Mouse (Mus musculus) intestine, embryonic 15.5 days (tissue): ENCODE results near the gene Scn2b. TPM values are rescaled to one million over a fixed set of nuclear protein-coding genes. Genes with fewer than 3 reads are reported as not detected.

Experiments used
- ATAC-seq: fragments of 200-750 bp; cut with Nextera tagmentation; 2 replicates; pipeline ENCODE4 v1.8.0; 2017; ENCODE audit warnings: moderate TSS enrichment, moderate library complexity
- H3K27ac ChIP-seq: fragments of 300-500 bp; sonication (generic); 2 replicates; pipeline ENCODE4 v1.5.1; 2015; ENCODE audit warnings: mild to moderate bottlenecking, inconsistent platforms
- H3K27me3 ChIP-seq: fragments of 300-500 bp; sonication (generic); replicated peaks from 2 replicates; pipeline ENCODE4 v1.6.1; 2015; ENCODE audit warnings: inconsistent platforms
- H3K36me3 ChIP-seq: fragments of 300-500 bp; sonication (generic); 2 replicates; pipeline ENCODE4 v1.6.1; 2015; ENCODE audit warnings: inconsistent platforms
- H3K4me1 ChIP-seq: fragments of 300-500 bp; sonication (generic); replicated peaks from 2 replicates; pipeline ENCODE4 v1.6.1; 2015; ENCODE audit warnings: inconsistent platforms
- H3K4me2 ChIP-seq: fragments of 300-500 bp; sonication (generic); replicated peaks from 2 replicates; pipeline ENCODE4 v1.6.1; 2015; ENCODE audit warnings: mild to moderate bottlenecking, inconsistent platforms
- H3K4me3 ChIP-seq: fragments of 300-500 bp; sonication (generic); replicated peaks from 2 replicates; pipeline ENCODE4 v1.5.1; 2015; ENCODE audit warnings: inconsistent platforms
- H3K9ac ChIP-seq: fragments of 300-500 bp; sonication (generic); 2 replicates; pipeline ENCODE4 v1.6.1; 2015; ENCODE audit warnings: inconsistent platforms
- H3K9me3 ChIP-seq: fragments of 300-500 bp; sonication (generic); 2 replicates; pipeline ENCODE4 v1.6.1; 2016; ENCODE audit warnings: inconsistent platforms
- WGBS: fragments of 180-500 bp; shearing (Covaris S2); methylation state at CpG from one replicate; pipeline ENCODE4 v1.1.7; 2015; 5-methylcytosine and 5-hydroxymethylcytosine counted together
- polyA plus RNA-seq: library from polyadenylated mRNA; unstranded; fragments of >200 nt; fragmentation: Nextera tagmentation; extraction: Ambion mirVana; gene quantifications from 2 replicates; pipeline ENCODE4 v1.2.1, GENCODE M21; 2015

Gene Scn2b
- 2.7 and 3.0 TPM in 2 replicates for polyA plus RNA-seq

- Histone ChIP-seq H3K36me3 (no peaks in the 10 kb centered on the region), H3K9ac (peak within 1 kb of the TSS; percentile 53), H3K4me1 (peaks cover 24% of the 10 kb centered on the region), H3K4me3 (peak within 1 kb of the TSS; percentile 50), H3K27ac (peak within 1 kb of the TSS; percentile 60; the same call in 1 of the 2 replicates), H3K9me3 (no peaks in the 10 kb centered on the region), H3K27me3 (no peaks in the 10 kb centered on the region), H3K4me2 (peak within 1 kb of the TSS; percentile 62)
- no peak for ATAC-seq
- WGBS: 2% methylated on average over 13 of the region's 13 CpGs
These were observed at the start of gene Scn2b for GRCm38 (mm10) chr9:45117741-45118431. Scn2b (plus strand) TSS chr9:45117782.

DNA sequence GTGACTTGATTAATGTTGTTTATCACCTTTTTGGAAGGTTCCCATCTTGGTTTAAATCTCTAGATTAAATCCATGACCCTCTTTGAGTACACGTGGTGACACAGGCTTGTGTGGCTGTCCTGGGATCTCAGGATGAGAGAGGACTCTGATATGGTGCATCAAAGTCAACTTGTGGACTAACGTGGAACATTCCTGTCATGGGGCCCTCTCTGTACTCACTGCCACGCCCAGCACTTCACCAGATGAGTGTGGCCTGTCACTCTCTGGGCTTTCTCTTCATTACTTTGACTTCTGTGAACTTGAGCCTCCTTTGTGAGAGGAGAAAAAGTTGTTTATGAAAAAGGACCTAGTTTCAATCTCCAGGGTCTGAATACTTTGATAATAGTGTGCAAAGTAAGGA lies 45.8 kb upstream of the Scn2b start:
- Histone ChIP-seq H3K9ac (no peak overlapping the region), H3K36me3 (no peaks in the 10 kb centered on the region), H3K27ac (no peak overlapping the region), H3K4me2 (no peak overlapping the region), H3K9me3 (no peaks in the 10 kb centered on the region), H3K27me3 (no peaks in the 10 kb centered on the region), H3K4me1 (no peaks in the 10 kb centered on the region), H3K4me3 (no peak overlapping the region)
- 51% methylated on average over 3 of the region's 3 CpGs for WGBS
- no peak for ATAC-seq

DNA sequence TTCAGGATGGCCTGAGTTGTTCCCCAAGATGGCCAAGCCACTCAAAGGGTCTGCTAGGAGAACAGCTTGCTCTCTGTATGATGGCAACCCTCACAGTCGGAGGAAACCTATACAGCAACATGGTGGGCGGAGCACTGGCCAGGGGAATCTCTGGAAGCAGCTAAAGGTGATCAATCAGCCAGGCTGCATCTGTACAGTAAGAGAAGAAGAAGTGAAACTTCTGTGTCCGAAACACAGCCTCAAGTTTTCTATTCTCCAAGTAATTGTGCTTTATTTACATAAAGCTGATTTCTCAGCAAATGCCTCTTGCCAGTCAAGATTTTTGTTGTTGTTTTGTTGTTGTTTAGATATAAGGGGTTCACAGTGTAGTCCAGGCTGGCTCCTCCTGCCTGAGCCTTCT lies 39.7 kb upstream of the Scn2b start:
- 70% methylated on average over 3 of the region's 3 CpGs for WGBS
- no peaks in the 10 kb centered on the region for H3K4me1 ChIP-seq

DNA sequence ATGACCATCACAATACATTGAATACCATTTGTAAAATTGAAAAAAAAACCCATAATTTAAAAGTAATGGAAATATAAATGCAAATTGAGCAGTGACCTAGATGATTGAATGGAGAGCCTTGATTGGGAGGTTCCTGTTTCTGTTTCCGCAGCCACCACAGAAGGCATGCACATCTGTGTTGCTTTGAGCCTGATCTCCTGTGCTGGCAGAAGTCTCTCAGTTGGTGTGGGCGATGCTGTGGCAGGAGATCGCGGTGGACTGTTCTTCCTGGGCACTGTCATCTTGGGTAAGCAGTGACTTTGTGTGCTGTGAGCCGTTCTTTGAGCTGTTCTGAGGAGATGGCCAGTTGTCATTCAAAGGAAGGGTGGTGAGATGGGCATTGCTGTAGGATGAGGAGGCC lies 38.6 kb upstream of the Scn2b start, which contains the start of gene Jaml:
Jaml (plus strand) TSS at position 173 of the 400 bp plus-strand sequence.
- Histone ChIP-seq H3K4me1 (no peaks in the 10 kb centered on the region), H3K9ac (no peak within 1 kb of the TSS), H3K27me3 (no peaks in the 10 kb centered on the region), H3K36me3 (no peaks in the 10 kb centered on the region), H3K4me2 (no peak within 1 kb of the TSS), H3K9me3 (no peaks in the 10 kb centered on the region), H3K4me3 (no peak within 1 kb of the TSS), H3K27ac (no peak within 1 kb of the TSS)
- WGBS: 85% methylated on average over 5 of the region's 5 CpGs
- no peak for ATAC-seq

More for the DNA sequence above, 39.7 kb upstream of the Scn2b start:
- Histone ChIP-seq H3K4me2 (no peak overlapping the region), H3K9ac (no peak overlapping the region), H3K36me3 (no peaks in the 10 kb centered on the region), H3K27me3 (no peaks in the 10 kb centered on the region), H3K9me3 (no peaks in the 10 kb centered on the region), H3K4me3 (no peak overlapping the region), H3K27ac (no peak overlapping the region)
- ATAC-seq: no peak

DNA sequence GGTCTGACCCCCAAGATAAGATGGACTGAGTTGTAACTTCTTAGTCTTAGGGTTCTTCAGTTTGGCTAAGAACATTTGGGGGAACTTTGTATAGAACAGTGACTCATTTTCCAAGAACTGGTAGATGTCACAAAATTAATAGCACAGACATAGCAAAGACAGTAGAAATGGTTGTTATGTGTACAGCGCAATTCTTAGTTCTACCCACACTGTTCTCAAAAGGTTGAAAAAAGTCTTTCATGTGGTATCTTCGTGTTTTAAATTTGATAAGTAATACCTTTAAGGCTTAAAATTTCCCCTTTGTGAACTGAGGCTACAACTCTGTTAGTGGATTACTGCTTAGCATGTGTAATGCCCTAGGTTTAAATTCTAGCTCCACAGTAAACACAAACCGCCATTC lies 34.5 kb upstream of the Scn2b start:
- Histone ChIP-seq H3K4me1 (no peaks in the 10 kb centered on the region), H3K4me3 (no peak overlapping the region), H3K36me3 (no peaks in the 10 kb centered on the region), H3K9ac (no peak overlapping the region), H3K27me3 (no peaks in the 10 kb centered on the region; the same call in 1 of the 2 replicates), H3K9me3 (no peaks in the 10 kb centered on the region), H3K4me2 (no peak overlapping the region), H3K27ac (no peak overlapping the region)
- WGBS: 90% methylated on average over 3 of the region's 3 CpGs
- no peak for ATAC-seq

- 67% methylated on average over 5 of the region's 5 CpGs for WGBS
- ATAC-seq: no peak
- H3K36me3 ChIP-seq: no peaks in the 10 kb centered on the region
These were observed 33.0 kb upstream of the Scn2b start for GRCm38 (mm10) chr9:45084556-45084955.

DNA sequence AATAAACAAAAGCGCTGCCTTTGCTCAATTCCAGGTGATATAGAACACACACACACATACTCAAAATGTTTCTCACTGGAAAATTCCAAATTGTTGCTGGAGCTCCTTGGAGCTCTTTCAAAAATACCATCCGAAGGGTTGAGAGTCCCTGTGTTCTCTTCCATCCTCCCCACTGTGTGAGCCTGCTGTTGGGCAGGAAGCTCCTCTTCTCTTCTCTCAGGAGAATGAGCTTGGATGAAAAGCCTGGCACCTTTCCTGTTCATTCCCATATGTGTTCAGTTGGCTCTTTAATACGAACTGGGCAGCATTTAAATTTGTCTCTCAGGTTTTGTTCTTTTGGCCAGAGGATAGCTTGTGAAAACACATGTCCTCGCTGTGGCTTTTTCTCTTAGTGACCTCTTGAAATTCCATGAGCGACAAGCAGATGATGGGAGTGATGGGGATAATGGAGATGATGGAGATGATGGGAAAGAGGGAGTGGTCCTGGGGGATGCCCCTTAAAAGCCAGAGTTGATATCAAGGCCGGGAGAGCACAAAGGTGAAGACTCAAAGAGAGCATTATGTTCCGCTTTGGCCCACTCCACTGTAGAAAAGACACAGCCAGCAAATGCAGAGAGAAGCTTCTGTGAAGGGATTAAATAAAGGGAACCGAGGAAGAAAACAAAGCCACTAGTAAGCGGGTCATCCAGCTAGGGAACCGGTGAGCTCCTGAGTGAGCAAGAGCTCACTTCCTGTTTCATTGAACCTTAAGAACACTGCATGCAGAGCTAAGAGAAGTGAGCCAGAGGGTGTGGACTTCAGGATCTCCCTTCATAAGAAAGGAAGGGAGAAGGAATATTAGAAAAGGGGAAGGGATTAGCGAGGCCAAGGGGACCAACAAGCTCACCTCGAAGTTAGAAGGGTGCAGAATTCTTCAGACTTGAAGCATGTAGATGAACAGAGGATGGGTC lies 31.6 kb upstream of the Scn2b start:
- no peaks in the 10 kb centered on the region for H3K4me1 ChIP-seq
- ATAC-seq: no peak
- no peak overlapping the region for H3K9ac ChIP-seq
- H3K4me2 ChIP-seq: no peak overlapping the region
- no peak overlapping the region for H3K4me3 ChIP-seq
- H3K9me3 ChIP-seq: no peaks in the 10 kb centered on the region
- WGBS: 79% methylated on average over 12 of the region's 12 CpGs
- no peaks in the 10 kb centered on the region; the same call in 1 of the 2 replicates for H3K27me3 ChIP-seq
- H3K36me3 ChIP-seq: no peaks in the 10 kb centered on the region
- no peak overlapping the region for H3K27ac ChIP-seq

More at GRCm38 (mm10) chr9:45084556-45084955, 33.0 kb upstream of the Scn2b start:
- Histone ChIP-seq H3K27ac (no peak overlapping the region), H3K9me3 (no peaks in the 10 kb centered on the region), H3K4me3 (no peak overlapping the region), H3K4me1 (no peaks in the 10 kb centered on the region), H3K27me3 (no peaks in the 10 kb centered on the region; the same call in 1 of the 2 replicates), H3K9ac (no peak overlapping the region), H3K4me2 (no peak overlapping the region)

- H3K27me3 ChIP-seq: no peaks in the 10 kb centered on the region; the same call in 1 of the 2 replicates
- H3K36me3 ChIP-seq: no peaks in the 10 kb centered on the region
- ATAC-seq: peak; percentile 47; the same call in 1 of the 2 replicates
- no peaks in the 10 kb centered on the region for H3K4me1 ChIP-seq
- H3K27ac ChIP-seq: no peak overlapping the region
- no peak overlapping the region for H3K9ac ChIP-seq
- H3K4me2 ChIP-seq: no peak overlapping the region
- no peaks in the 10 kb centered on the region for H3K9me3 ChIP-seq
- H3K4me3 ChIP-seq: no peak overlapping the region
These were observed 29.5 kb upstream of the Scn2b start for GRCm38 (mm10) chr9:45088040-45088439.

DNA sequence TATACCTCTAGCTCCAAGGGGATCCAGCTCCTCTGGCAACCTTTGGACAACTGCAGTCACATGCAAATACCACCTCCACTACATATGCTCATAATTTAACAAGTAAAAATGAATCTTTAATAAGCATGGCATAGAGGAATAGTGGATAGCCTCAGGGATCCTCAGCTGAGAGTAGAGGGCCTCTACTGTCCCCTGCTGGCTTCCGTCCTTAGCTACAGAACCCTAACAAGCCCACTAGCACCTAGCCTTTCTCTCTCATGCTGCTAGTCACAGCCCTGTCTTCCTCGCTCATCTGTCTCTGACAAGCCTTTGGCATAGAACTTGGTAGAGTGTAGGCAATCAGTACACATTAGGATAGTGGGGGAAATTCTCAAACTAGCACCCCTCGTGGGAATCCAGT lies 26.8 kb upstream of the Scn2b start:
- H3K27me3 ChIP-seq: no peaks in the 10 kb centered on the region; the same call in 1 of the 2 replicates
- H3K4me3 ChIP-seq: no peak overlapping the region
- ATAC-seq: no peak
- H3K4me2 ChIP-seq: no peak overlapping the region
- WGBS: 77% methylated on average over 3 of the region's 3 CpGs
- H3K4me1 ChIP-seq: no peaks in the 10 kb centered on the region
- no peaks in the 10 kb centered on the region for H3K36me3 ChIP-seq
- no peaks in the 10 kb centered on the region for H3K9me3 ChIP-seq
- H3K27ac ChIP-seq: no peak overlapping the region
- H3K9ac ChIP-seq: no peak overlapping the region

DNA sequence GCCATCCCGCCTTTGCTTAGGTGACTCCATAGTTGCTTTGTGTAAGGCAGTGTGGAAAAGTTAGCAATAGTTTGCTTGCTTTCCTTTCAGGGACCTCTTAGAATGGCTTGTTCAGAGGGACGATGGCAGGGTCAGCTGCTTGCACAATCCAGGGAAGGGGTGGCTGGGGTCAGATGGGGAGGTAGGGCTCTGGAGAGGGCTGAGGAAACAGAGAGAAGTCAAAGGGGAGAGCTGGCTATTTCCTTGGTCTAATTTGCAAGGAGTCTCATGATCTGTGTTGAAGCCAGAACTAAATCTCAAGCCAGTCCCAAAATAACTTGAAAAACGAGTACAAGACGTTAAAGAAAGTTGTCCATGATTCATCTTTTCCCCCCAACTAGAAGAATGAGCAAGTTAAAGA lies 24.9 kb upstream of the Scn2b start:
- no peaks in the 10 kb centered on the region for H3K36me3 ChIP-seq
- no peaks in the 10 kb centered on the region for H3K4me1 ChIP-seq
- no peak overlapping the region for H3K4me3 ChIP-seq
- no peak overlapping the region for H3K9ac ChIP-seq
- no peaks in the 10 kb centered on the region for H3K9me3 ChIP-seq
- no peak for ATAC-seq
- H3K27me3 ChIP-seq: no peaks in the 10 kb centered on the region; the same call in 1 of the 2 replicates
- WGBS: 60% methylated on average over 4 of the region's 4 CpGs
- no peak overlapping the region for H3K27ac ChIP-seq
- H3K4me2 ChIP-seq: no peak overlapping the region

DNA sequence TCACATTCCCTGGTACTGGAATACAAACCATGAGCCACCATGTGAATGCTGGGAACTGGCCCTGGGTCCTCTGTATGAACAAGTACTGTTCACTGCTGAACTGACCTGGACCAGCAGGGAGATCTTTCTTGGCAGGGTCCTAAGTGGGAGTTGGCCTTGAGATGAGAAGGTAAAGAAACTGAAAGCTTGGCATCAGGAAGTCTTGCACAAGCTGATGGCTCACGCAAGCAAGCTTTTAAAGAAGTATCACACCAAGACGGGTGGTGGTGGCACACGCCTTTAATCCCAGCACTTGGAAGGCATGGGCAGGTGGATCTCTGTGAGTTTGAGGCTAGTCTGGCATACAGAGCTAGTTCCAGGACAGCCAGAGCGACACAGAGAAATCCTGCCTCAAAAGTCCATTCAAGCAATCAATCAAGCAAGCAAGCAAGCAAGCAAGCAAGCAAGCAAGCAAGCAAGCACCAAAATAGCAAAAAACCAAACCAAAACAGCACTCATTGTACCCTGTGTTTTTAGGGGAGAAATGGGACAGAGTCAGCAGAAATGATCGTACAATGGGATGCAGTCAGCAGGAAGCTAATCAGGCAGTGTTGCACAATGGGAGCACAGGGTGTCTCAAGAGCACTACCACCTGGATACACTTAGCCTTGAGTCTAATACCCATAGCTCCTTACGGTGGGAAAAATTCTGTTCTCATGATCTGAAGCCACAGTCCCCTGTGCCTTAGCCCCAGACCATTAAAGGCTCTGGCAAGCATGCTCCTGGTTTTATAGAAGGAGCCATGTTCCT lies 22.2 kb upstream of the Scn2b start:
- no peak overlapping the region for H3K4me3 ChIP-seq
- 0 out of 2 replicates have a peak, but pooled peaks have one; percentile 51 for ATAC-seq
- no peak overlapping the region for H3K4me2 ChIP-seq
- no peaks in the 10 kb centered on the region for H3K27me3 ChIP-seq
- WGBS: 76% methylated on average over 6 of the region's 6 CpGs
- no peaks in the 10 kb centered on the region for H3K4me1 ChIP-seq
- H3K9me3 ChIP-seq: no peaks in the 10 kb centered on the region
- H3K36me3 ChIP-seq: no peaks in the 10 kb centered on the region
- H3K27ac ChIP-seq: no peak overlapping the region
- H3K9ac ChIP-seq: no peak overlapping the region

GRCm38 (mm10) chr9:45097877-45098276 lies 19.7 kb upstream of the Scn2b start:
- ATAC-seq: no peak
- Histone ChIP-seq H3K9ac (no peak overlapping the region), H3K9me3 (no peaks in the 10 kb centered on the region), H3K27ac (no peak overlapping the region), H3K4me1 (peaks cover 3% of the 10 kb centered on the region; the same call in 1 of the 2 replicates), H3K27me3 (no peaks in the 10 kb centered on the region), H3K36me3 (no peaks in the 10 kb centered on the region), H3K4me3 (no peak overlapping the region), H3K4me2 (no peak overlapping the region)
- WGBS: 85% methylated on average over 5 of the region's 5 CpGs
